Mouse (Mus musculus): ENCODE data around the gene Setd1b.

GRCm38 (mm10) chr5:123150641-123151040 lies 8.6 kb downstream of the Setd1b start:
- TF ChIP-seq GATA1 (IDR thresholded peaks at IDR 0.05; ENCODE audit: borderline replicate concordance, low read length), result no peak
- TF ChIP-seq FLI1 (IDR thresholded peaks at IDR 0.05; ENCODE audit: low read length), result no peak

All from megakaryocyte, embryonic 14.5 days (primary cell).